Mouse (Mus musculus): Measurements from ENCODE around the gene Nrg3. TPM values are rescaled to one million over a fixed set of nuclear protein-coding genes. Genes with fewer than 3 reads are reported as not detected.

Nrg3 gene
- polyA plus RNA-seq, 1 experiment = 22.3 TPM

- no peak for DNase-seq (ENCODE audit: low read depth)
- TF ChIP-seq POLR2A (IDR thresholded peaks at IDR 0.05; ENCODE audit: borderline replicate concordance, extremely low read depth, insufficient read depth, insufficient read length, poor library complexity, severe bottlenecking) = no peak
Measured at GRCm38 (mm10) chr14:39373220-39373619, 99.7 kb downstream of the Nrg3 start.

DNA sequence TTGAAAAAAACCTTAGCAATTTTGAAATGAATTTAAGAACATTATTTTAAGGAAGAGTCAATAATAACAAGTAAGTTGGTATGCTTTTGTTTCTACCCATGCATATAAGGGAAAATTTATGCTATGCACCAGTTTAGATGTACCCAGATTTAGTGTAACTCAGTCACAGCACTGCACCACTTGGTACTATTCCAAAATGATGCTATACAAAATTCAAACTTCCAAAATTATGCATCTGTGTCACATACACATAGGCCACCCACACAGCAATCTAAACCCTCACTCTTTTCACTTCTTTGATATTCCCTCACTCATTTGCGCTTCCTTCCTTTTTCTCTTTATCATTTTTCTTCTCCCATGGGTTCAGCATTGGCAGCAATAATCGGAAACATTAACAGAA, 116.6 kb downstream of the Nrg3 start:
- no peak for DNase-seq (ENCODE audit: low read depth)
- no peak for TF ChIP-seq CTCF (IDR thresholded peaks at IDR 0.05; ENCODE audit: borderline replicate concordance, extremely low read depth, insufficient read depth, insufficient read length)
- TF ChIP-seq POLR2A (IDR thresholded peaks at IDR 0.05; ENCODE audit: borderline replicate concordance, extremely low read depth, insufficient read depth, insufficient read length, poor library complexity, severe bottlenecking) = no peak

GRCm38 (mm10) chr14:39351979-39352737, 120.7 kb downstream of the Nrg3 start:
- DNase-seq (ENCODE audit: low read depth) = peak; percentile 63
- TF ChIP-seq CTCF (IDR thresholded peaks at IDR 0.05; ENCODE audit: borderline replicate concordance, extremely low read depth, insufficient read depth, insufficient read length) (no peak), POLR2A (IDR thresholded peaks at IDR 0.05; ENCODE audit: borderline replicate concordance, extremely low read depth, insufficient read depth, insufficient read length, poor library complexity, severe bottlenecking) (no peak)

- TF ChIP-seq CTCF (IDR thresholded peaks at IDR 0.05; ENCODE audit: borderline replicate concordance, extremely low read depth, insufficient read depth, insufficient read length) = no peak
- no peak for TF ChIP-seq POLR2A (IDR thresholded peaks at IDR 0.05; ENCODE audit: borderline replicate concordance, extremely low read depth, insufficient read depth, insufficient read length, poor library complexity, severe bottlenecking)
Measured at GRCm38 (mm10) chr14:39317424-39318110, 155.3 kb downstream of the Nrg3 start.

GRCm38 (mm10) chr14:39314111-39314510, 158.8 kb downstream of the Nrg3 start:
- TF ChIP-seq POLR2A (IDR thresholded peaks at IDR 0.05; ENCODE audit: borderline replicate concordance, extremely low read depth, insufficient read depth, insufficient read length, poor library complexity, severe bottlenecking) = no peak
- DNase-seq (ENCODE audit: low read depth) = no peak

More at GRCm38 (mm10) chr14:39317424-39318110, 155.3 kb downstream of the Nrg3 start:
- DNase-seq (ENCODE audit: low read depth) = peak; percentile 96

DNA sequence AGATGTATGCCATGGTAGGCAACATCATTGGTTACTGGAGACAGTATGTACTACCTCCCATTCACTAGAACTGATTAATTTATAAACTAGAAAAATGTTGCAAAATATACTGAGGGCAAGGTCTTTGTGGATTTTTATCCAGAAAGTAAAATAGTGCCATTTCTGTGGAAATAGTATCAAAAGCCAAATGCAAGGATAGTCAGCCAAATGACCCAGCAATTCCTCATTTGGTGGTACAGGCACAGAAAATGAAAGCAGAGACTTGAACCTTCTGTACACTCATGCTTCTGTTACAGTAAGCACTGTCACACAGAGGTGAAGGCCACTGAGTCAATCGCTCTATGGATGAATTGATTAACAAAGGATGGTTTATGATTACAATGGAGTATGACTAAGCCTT, 207.8 kb downstream of the Nrg3 start:
- TF ChIP-seq POLR2A (IDR thresholded peaks at IDR 0.05; ENCODE audit: borderline replicate concordance, extremely low read depth, insufficient read depth, insufficient read length, poor library complexity, severe bottlenecking) (no peak), CTCF (IDR thresholded peaks at IDR 0.05; ENCODE audit: borderline replicate concordance, extremely low read depth, insufficient read depth, insufficient read length) (no peak)
- DNase-seq (ENCODE audit: low read depth) = no peak

DNA sequence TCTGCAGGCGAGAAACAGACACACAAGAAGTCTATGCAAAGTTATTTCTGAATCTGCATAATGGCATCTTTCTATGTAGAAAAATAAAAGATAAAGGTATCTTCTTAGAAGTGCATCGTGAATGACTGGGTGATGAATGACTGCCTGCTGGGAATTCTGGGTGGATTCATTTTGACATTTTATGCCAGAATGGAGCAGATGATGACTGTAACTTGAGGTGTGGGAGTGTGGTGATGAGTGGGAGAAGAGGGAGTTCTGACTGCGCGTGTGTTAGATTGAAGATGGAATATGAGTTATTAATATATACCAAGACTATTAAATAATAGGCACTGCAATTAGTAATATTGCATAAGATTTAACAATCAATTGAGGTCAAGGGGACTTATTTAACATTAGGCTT, 208.5 kb downstream of the Nrg3 start:
- no peak for DNase-seq (ENCODE audit: low read depth)
- no peak for TF ChIP-seq CTCF (IDR thresholded peaks at IDR 0.05; ENCODE audit: borderline replicate concordance, extremely low read depth, insufficient read depth, insufficient read length)
- no peak for TF ChIP-seq POLR2A (IDR thresholded peaks at IDR 0.05; ENCODE audit: borderline replicate concordance, extremely low read depth, insufficient read depth, insufficient read length, poor library complexity, severe bottlenecking)

- TF ChIP-seq CTCF (IDR thresholded peaks at IDR 0.05; ENCODE audit: borderline replicate concordance, extremely low read depth, insufficient read depth, insufficient read length) (no peak), POLR2A (IDR thresholded peaks at IDR 0.05; ENCODE audit: borderline replicate concordance, extremely low read depth, insufficient read depth, insufficient read length, poor library complexity, severe bottlenecking) (no peak)
- no peak for DNase-seq (ENCODE audit: low read depth)
Measured at GRCm38 (mm10) chr14:39261016-39261415, 211.9 kb downstream of the Nrg3 start.

DNA sequence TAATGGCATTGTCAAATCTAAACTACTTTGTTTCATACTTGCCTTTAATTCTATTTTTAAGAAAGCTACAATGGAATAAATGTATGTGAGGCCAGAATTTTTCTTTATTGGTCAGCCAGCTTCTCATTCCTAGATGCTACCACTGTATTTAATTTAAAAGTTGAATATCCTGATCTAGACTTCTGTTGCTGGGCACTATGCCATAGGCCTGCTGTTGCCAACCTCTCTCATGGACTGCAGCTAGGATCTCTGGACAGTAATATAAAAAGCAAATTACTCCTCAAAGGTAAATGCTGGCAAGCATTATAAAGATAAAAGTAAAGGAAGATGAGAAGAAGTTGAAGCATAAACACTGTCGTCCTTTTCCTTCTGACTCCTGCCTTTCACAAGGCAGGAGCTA, 217.5 kb downstream of the Nrg3 start:
- DNase-seq (ENCODE audit: low read depth) = no peak
- no peak for TF ChIP-seq CTCF (IDR thresholded peaks at IDR 0.05; ENCODE audit: borderline replicate concordance, extremely low read depth, insufficient read depth, insufficient read length)
- TF ChIP-seq POLR2A (IDR thresholded peaks at IDR 0.05; ENCODE audit: borderline replicate concordance, extremely low read depth, insufficient read depth, insufficient read length, poor library complexity, severe bottlenecking) = no peak

- no peak for DNase-seq (ENCODE audit: low read depth)
- TF ChIP-seq CTCF (IDR thresholded peaks at IDR 0.05; ENCODE audit: borderline replicate concordance, extremely low read depth, insufficient read depth, insufficient read length) = no peak
- no peak for TF ChIP-seq POLR2A (IDR thresholded peaks at IDR 0.05; ENCODE audit: borderline replicate concordance, extremely low read depth, insufficient read depth, insufficient read length, poor library complexity, severe bottlenecking)
Measured at GRCm38 (mm10) chr14:39240267-39240666, 232.6 kb downstream of the Nrg3 start.

DNA sequence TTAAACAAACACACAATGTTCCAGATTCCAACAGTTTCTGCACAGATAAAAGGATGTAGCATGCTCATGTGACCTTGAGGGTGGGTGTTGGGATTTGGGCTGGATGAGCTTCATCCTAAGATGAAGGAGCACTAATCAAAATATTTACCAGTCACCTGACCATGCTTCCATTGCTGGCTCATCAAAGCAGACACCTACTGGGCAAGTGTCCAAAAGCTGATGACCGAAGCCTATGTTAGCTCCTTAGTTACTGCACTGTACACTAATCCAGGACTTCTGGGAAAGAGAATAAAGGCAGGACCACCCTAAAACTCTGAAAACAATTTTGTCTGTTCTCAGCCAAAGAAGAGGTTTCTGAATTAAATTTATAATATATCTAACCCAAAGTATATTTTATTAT, 261.4 kb downstream of the Nrg3 start:
- peak; percentile 85 for DNase-seq (ENCODE audit: low read depth)
- TF ChIP-seq POLR2A (IDR thresholded peaks at IDR 0.05; ENCODE audit: borderline replicate concordance, extremely low read depth, insufficient read depth, insufficient read length, poor library complexity, severe bottlenecking) (no peak), CTCF (IDR thresholded peaks at IDR 0.05; ENCODE audit: borderline replicate concordance, extremely low read depth, insufficient read depth, insufficient read length) (no peak)

- peak; percentile 34 for DNase-seq (ENCODE audit: low read depth)
- TF ChIP-seq POLR2A (IDR thresholded peaks at IDR 0.05; ENCODE audit: borderline replicate concordance, extremely low read depth, insufficient read depth, insufficient read length, poor library complexity, severe bottlenecking) (no peak), CTCF (IDR thresholded peaks at IDR 0.05; ENCODE audit: borderline replicate concordance, extremely low read depth, insufficient read depth, insufficient read length) (no peak)
Measured at GRCm38 (mm10) chr14:39191946-39192345, 280.9 kb downstream of the Nrg3 start.

Data from brain, embryonic 14.5 days (tissue).